Mouse (Mus musculus): ENCODE data around the gene Psma6. TPM values are rescaled to one million over a fixed set of nuclear protein-coding genes. Genes with fewer than 3 reads are reported as not detected.

Psma6 gene
- total RNA-seq, 2 experiments from 2014 or later: 236 to 251 TPM

DNA sequence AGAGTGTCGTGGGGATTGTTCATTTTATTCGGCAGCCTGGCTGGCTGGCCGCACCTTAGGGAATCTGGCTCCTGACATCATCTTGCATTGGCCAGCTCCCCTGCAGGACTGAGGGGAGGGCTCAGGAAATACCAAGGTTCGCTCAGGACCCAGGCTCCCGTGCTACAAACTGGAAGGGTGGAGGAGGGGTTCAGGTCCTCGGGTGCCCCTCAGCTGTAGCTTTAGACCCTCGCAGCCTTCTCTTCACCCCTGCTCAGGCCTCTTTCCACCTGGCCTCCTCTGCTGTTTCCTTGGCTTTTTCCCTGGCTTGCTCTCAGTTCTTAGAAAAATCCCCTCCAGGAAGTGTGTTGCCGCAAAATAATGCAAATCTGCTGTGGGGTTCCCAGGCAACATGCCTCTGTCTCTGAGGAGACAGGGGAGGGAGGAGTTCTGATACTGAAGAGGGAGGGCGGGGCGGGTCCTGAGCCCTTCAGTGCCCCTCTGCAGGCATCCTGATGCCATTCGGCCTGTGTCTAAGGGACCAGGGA lies 54.7 kb downstream of the Psma6 start:
- DNase-seq: no peak

DNA sequence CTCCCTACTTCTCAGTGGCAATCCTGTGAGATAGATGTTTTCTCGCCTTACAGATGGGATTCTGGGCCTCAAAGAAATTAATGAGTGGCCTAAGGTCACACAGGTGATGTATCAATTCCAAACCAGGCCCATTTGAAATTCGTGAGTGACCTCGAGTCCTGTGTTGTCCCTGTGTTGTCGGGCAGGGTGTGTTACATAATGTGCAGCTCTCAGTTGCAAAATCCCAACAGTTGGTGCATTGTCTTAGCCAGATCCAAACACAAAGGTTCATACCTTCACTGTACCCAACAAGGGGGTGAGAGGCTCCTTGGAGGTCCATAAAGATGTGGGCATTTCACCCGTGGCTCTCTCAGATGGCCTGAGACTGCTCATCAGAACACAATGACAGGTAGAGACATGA lies 56.4 kb downstream of the Psma6 start:
- no peak for DNase-seq

DNA sequence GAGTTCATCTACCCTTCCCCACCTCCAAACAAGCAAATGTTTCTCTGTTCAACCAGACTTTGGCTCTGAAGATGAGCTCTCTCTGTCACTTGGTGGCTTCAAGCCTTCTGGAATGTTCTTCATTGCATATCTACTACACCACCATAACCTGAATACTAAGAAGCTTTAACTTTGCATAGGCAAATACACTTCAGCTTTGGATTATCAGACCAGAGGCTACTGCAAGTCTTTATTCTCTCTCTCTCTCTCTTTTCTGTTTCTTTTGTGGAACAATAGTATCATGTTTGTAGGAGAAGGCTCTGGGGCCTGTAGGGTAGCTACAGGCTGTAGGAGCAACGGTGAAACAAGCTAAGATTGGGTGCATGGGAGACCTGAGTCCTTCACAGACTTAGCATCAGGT lies 58.2 kb downstream of the Psma6 start:
- DNase-seq: no peak

DNA sequence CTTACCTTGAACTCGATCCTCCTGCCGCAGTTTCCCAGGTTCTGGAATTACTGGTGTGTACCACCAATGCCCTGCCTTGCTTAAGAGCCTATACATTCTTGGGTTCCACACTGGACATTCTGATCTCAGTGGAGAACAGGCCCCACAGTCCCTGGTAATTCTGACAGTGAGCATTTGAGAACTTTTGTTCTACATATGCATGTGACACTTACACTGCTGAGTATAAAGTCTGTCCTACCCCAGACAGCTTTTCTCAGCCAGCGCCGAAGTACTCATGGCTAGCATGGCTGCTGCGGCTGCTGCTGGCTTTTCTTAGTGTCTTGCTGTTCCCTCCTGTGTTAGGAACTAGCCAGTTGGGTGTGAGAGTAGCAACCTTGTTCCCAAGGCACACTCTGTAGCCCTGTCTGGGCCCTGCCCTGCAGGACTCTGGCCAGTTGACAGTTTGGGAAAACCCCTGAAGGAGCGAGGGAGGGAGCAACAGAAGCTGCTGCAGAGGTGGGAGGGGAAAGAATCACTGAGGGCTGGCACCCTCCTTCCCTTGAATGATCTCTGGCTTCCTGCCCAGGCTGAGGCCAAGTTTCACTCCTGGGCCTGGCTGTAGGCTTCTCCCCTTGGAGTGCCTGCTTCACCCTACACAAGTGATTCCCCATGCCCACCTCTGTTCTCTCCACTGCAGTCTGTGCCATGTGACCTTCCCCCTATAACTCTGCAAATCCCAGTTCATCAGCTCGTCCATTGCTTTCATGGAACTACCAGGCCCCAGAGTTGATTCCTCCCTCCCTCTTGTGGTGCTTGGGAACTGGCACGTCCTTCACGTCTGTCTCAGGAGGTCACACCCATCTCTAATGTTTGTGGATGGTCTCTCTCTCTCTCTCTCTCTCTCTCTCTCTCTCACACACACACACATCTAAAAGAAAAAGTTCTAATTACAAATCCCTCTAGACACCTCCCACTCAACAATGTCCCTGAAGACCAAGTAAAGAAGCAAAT lies 59.1 kb downstream of the Psma6 start:
- peak; percentile 91 for DNase-seq

DNA sequence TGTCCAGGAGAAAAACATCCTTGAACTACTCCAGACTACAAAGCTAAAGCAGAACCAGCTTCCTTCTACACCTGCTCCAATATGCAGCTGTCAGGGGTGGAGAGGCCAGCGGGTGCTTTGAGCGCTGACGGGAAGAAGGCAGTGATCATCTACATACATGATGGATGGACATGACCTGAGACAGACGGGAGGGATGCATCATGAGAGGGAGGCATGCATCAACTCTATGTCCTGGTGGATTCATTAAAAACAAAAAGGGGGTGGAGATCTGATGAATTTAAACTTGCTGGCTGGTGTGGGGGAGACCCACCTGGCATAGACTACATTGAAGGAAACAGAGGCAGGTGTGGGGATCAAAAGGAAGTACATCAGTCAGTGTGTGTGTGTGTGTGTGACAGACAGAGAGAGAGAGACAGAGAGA lies 60.0 kb downstream of the Psma6 start:
- DNase-seq: no peak

DNA sequence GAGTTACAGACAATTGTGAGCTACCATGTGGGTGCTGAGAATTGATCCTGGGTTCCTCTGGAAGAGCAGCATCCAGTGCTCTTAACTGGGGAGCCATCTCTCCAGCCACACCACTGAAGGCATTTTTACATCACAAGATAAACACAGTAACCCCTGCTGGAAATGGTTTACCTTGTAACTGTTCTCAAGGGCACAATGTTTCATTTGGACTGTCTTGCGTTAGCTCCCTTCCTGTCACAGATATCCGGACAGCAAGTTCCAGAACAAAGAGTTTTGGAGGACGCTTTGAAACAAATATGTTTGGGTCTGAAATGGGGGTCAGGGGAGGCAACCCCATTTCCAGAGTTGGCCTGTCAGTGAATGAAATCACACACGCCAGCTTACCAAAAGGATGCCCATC lies 61.6 kb downstream of the Psma6 start:
- DNase-seq: no peak

DNA sequence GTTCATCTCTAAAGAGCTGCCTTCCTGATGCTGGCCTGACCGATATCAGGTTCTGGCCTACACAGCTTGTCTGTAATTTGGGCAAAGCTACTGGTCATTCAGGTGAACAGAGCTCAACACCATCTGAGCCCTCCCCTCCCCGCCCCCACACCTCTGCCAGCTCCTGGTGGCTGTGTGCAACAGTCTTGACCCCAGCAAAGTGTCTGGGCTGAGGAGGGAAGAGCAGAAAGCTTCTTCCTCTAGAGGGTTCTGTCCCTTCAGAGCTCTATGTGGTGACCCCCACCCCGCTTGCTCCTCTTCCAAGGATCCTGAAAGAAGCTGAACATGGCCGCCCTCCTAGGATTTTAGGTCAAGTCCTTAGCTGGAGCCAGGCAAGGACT lies 62.3 kb downstream of the Psma6 start:
- DNase-seq: no peak

DNA sequence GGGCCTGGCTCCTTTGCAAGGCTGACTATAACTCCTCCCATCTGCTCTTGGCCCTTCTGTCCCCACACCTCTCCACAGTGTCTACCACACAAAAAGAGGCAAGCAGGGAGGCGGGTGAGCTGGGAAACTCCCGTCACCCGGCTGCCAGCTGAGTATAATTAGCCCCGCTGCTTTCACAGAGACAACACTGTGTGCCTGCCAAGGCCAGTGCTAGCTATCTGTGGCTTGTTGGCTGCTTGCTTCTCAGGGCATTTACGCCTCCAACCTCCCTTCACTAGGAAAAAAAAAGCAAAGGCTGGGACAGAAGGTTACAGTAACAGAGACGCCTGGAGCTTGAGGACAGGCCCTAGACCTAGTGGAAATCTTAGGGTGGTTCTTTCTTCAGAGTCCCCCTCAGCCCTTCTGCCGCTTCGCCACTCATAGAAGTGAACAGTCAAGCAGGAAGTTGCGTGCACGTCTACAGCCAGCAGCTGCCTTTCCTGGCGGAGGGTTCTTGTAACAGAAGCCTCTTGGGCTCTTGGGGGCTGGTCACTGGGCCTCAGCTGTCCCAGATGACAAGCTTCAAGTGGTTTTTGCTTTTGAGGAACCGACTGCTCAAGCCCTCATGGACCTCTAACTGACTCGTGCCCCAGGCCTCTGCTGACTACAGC lies 62.8 kb downstream of the Psma6 start:
- DNase-seq: peak; percentile 80

DNA sequence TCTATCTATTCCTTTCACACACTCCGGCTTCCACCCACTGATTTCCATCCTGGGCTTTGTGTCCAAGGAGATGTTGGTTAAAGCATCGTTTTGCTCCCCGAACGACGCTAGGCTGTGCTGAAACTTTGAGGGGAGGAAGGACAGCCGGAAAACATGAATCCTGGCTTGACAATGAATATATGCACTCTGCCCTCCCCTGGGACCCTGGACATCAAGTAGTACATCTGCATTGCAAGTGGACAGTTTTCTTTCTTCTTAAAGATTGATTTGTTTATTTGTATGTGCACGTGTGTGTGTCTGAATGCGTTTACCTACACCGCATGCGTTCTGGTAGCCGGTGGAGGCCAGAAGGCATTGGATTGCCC lies 63.4 kb downstream of the Psma6 start:
- no peak for DNase-seq

DNA sequence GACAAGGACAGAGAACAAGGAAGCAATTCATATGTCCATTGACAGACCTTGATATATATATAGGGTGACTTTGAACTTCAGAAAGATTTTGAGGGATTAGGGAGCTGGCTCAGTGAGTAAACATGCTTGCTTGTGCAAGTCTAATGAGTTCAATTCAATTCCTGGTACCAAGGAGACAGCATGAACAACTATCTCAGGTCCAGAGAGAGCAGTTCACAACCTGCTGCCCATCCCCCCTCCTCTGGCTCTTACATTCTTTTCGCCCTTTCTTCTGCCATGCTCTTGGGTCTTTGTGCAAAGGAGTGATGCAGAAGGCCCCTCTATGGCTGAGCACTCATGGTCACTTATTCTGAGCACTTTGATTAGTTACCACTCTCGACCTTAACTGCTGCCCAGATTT lies 64.4 kb downstream of the Psma6 start:
- no peak for DNase-seq

DNA sequence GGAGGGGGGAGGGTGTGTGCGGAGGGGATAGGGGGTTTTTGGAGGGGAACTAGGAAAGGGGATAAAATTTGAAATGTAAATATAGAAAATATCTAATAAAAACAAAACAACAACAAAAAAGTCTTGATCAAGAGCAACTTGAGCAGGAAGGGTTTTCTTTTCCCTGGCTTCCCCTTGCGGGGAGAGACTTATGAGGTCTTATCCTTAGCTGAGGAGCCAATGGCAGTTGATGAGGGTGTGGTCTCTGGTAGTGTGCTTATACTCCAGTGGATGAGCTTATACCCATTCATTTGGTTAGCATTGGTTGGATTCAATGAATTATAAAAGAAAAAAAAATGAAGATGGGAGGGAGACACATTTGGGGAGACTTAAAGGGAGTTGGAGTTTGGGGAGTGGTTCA lies 65.0 kb downstream of the Psma6 start:
- DNase-seq: no peak

DNA sequence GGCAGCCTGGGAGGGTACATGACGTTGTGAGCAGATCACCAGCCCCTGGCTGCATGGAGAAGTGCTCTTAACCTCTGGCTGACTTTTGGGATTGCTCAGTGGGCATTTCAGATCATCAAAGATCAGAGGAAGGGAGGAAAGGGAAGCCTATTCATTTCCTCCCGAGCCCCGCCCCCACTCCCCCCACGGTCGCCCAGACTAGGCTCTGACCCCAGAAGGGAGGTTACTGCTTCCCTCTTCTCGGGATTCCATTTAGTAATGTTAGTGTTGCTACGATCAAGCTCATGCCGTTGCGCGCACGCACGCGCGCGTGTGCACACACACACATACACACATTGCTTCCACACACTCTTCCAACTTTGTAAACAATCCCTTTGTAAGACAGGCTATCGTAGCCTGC lies 66.4 kb downstream of the Psma6 start:
- DNase-seq: no peak

DNA sequence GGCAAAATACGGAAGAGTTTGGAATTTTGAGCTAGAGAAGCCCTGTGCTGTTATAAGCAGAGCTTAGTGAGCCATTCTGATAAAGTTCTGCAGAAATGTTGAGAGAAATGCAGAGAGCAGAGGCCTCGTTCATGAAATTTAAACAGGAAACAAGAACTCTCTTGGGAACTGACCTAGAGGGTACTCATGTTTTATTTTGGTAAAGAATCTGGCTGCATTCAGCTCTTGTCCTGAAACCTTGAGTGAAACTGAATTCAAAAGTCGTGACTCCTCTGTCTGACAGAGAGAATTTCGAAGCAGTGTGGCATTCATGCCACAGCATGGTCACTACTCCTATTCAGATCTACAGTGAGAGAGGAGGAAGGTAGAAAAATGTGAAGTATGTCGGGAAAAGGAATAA lies 68.8 kb downstream of the Psma6 start:
- no peak for DNase-seq

DNA sequence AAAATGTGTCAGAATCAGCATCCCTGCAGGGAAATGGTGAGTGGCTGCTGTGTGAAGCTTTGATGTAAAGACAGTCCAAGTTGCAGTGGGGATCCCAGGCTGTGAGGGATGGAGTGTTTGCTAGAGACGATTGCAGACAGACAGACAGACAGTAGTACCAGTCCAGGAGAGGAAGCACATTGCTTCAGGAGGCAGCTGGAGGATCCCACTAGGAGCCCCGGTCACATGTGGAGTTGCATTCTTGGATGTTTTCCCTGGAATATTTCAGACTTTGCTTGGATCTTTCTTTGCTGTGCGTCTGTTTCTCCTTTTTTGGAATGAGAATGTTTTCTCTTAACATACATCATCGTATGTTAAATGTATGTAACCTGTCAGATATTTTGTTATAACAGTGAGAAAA lies 69.9 kb downstream of the Psma6 start:
- no peak for DNase-seq

DNA sequence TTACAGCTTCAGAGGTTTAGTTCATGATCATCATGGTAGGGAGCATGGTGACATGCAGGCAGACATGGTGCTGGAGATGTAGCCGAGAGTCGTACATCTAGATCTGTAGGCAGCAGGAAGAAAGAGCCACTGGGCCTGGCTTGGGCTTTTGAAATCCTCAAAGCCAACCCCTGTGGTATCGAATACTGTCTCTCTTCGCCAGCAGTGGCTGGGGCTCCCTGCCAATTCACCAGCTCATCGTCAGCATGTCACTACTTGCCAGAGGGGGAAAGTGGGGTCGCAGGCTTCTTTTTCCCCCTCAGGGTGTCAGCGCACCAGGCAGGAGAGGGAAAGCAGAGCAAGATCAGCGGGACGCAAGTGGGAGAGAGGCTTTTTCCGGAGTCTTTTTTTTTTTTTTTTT lies 71.2 kb downstream of the Psma6 start:
- no peak for DNase-seq

DNA sequence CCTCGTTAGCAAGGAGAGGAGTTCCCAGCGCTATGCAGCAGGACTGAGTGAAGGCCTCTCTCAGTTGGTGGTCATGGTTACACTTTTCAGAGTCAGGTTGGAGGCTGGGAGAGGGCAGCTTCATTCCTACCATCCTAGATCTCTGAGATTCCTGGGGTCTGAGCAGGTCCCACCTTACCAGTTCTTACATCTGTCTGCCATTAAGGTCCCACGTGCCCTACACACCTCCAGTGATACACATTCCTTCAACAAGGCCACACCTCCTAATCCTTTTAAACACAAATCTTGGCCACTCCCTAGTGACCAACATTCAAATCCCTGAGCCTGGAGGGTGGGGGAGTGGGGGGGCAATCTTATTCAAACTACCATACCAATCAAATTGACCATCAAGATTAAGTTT lies 72.1 kb downstream of the Psma6 start:
- no peak for DNase-seq

DNA sequence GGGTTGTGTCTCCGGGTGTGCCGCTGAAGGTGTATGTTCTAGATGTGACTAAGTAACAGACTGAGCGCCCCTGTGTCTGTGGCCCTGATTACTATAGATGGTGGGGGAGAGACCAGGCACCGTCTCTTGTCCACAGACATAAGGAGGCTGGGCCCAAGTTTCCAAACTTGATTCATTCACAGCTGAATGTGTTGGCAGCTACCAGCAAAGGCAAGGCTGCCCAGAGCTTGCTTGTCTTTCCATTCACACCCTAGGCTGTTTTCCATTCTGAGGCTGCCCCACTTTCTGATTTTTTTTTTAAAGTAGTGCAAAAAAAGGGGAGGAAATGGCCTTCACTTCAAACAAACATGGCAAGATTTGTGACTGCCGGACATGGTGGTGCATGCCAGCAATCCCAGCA lies 72.9 kb downstream of the Psma6 start:
- no peak for DNase-seq

DNA sequence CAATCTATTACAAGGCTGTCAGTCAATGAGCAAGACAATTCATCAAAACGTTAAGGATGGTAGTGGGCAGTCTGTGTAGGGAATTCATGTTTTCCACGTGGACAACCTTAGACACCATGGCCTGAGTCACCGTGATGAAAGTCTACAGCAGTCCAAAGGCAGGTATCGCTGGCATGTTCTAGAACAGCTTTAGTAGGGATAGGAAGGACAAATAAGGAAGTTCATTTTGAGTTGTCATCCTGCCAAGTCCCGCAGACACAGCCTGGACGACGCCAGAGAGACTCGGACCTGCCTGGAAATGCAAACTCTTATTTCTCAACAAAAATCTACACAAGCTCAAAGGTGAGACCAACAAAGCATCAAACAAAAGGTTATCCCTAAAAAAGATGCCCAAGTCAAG lies 75.7 kb downstream of the Psma6 start:
- DNase-seq: no peak

DNA sequence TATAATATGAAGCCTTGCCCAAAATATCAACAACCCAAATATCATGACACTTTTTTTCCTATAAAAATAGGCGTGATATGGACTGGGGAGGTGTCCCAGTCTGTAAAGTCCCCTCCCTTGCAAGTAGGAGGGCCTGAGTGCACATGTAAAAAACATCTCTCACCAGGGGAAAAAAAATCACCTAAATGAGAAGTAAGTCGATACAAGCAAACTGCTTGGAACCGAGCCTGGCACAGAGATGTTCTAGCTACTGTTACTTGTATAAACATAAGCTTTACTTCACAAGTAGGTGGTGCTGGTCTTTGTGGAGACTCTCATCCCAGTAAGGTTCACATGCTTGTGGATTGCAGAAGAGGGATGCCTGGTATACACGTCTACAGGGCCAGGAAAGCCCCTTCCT lies 76.9 kb downstream of the Psma6 start:
- DNase-seq: no peak

DNA sequence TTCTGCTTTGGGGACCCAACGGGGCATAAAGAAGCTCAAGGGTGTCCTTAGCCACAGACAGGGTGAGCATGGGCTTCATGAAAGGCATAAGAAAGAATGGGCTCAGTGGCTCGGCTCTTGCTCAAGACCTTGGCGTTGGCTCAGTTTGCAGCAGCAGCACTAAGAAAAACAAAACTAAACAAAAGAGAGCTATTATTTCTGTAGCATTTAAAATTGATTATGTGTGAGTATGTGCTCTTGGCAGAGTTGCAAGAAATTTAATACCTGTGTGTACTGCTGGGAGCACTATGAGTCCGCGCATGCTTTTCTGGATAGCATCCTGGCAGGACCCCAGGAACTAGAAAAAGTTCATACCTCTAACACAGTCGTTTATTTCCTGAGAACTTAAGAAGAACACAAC lies 77.7 kb downstream of the Psma6 start:
- peak; percentile 51 for DNase-seq

DNA sequence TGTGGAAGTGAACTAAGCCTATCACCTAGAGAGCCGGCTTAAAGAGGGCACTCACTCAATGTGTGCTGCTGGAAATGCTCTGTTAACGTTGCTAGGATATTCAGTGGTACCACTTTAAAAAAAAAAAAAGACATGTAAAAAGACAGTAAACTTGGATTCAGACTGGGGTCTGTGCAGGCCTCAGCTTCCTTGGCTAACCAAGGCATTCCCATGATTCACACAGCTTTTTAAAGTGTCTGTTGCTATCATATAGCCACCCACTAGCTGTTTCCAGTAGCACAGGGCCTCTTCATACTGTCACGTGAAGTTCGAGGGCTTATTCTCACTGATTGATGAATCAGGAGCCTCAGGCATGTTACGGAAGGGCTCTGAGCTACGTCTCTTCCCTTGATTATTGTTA lies 78.4 kb downstream of the Psma6 start:
- DNase-seq: no peak

DNA sequence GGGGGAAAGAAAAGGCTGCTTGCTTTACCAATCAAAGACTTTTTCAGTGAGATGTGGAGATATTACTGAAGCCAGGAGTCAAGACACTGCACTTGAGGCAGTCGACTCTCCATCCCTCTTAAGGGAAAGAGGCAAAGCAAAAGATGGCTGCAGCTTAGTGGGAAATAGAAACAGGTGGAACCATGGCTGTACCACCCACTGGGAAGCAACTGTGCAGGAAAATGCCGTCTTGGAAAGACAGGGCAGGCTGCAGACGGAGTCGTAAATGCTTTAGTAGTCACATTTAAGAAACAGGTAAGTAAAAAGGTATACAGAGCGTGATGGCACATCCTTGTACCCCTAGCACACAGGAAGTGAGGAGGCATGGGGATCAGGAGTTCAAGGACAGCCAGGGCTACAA lies 79.1 kb downstream of the Psma6 start:
- no peak for DNase-seq

DNA sequence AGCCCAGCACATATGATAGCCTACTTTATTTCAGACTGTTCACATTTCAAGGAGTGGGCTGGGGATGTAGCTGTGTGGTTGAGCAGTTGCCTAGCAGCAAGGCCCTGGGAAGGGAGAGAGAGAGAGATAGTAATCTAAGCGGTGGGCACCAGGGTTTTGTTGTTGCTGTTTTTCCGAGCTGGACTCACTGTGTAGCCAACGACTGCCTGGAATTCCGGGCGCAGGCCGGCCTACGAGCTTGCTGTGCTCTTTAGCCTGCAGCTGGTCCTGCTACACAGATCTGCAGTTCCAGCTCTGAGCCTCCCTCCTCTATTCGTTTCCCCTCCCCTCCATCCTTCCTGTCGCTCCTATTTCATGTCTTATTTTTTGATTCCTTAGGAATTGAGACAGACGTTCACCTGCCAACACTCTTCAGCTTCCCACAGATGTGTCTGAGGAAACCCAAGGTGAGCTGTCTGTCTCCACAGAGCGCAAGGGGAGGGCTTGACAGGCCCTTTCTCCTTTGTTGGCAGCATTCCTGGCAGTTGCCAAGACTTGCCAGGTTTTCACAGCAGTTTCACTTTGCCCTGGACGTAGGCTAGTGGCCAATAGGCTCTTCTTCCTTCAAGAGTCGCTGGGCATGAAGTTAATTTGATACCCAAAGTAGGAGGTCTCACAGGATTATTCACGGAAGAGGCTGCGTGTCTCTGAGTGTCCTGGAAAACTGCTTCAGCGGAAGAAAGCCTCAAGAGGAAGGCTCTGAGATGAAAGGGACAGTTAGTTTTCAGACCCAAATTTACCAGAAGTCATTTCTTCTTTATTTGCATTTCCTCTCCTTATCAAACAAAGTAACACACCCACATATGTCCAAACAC lies 80.2 kb downstream of the Psma6 start:
- DNase-seq: peak; percentile 83
